Mouse (Mus musculus) monocyte, adult 59 days (primary cell): ENCODE measurements around the gene Il7r. TPM values are rescaled to one million over a fixed set of nuclear protein-coding genes. Genes with fewer than 3 reads are reported as not detected.

Experiments
- total RNA-seq, 2 experiments: library from RNA; stranded (reverse); gene quantifications; one replicate each; pipeline ENCODE4 v1.2.4; 2023

Il7r gene
- 1 to 10 TPM; 3.2 TPM for total RNA-seq

GRCm38 (mm10) chr15:9530076-9530475, at the start of gene Il7r:
TSS of gene Il7r (minus strand) at chr15:9530176.

Other genes starting within 250 kb of the Il7r start
- gene Ugt3a2, start 194.6 kb downstream of the Il7r start, total RNA-seq, result not detected
- gene Capsl, start 94.1 kb downstream of the Il7r start, total RNA-seq, result under 1 TPM in 1 of 2 experiments, not detected in 1; 0.71 TPM
- under 1 TPM; 0.45 to 0.94 TPM for gene Spef2, start 218.7 kb upstream of the Il7r start, total RNA-seq